Mouse (Mus musculus): ENCODE measurements at regions not wholly inside any gene's neighbourhood (a gene's known extent, or its start where the extent isn't known, plus 50 kb on each side); places are given as distances from the start of the nearest gene placed in this dataset.

- no peak overlapping the region for H3K27ac ChIP-seq
- H3K36me3 ChIP-seq: no peaks in the 10 kb centered on the region
- H3K27me3 ChIP-seq: peaks cover 2% of the 10 kb centered on the region; the same call in 1 of the 2 replicates
- no peak overlapping the region for H3K9ac ChIP-seq
- 31% methylated on average over 8 of the region's 8 CpGs for WGBS
- peak; percentile 44 for ATAC-seq (ENCODE audit: low FRiP score)
- no peak overlapping the region for H3K4me3 ChIP-seq
- H3K4me2 ChIP-seq (replicated peaks): no peak overlapping the region
- H3K4me1 ChIP-seq: 0 out of 2 replicates have a peak, but pooled peaks cover 5% of the 10 kb centered on the region
- H3K9me3 ChIP-seq (replicated peaks): no peaks in the 10 kb centered on the region
These were observed 177.9 kb downstream of the Thbs2 start for GRCm38 (mm10) chr17:14516097-14516496.

- H3K27ac ChIP-seq: no peak overlapping the region
- 0 out of 2 replicates have a peak, but pooled peaks cover 5% of the 10 kb centered on the region for H3K4me1 ChIP-seq
- no peak overlapping the region for H3K4me2 ChIP-seq (replicated peaks)
- ATAC-seq (ENCODE audit: low FRiP score): no peak
- 80% methylated on average over 4 of the region's 4 CpGs for WGBS
- H3K9me3 ChIP-seq (replicated peaks): no peaks in the 10 kb centered on the region
- H3K9ac ChIP-seq: no peak overlapping the region
- H3K36me3 ChIP-seq: no peaks in the 10 kb centered on the region
- H3K4me3 ChIP-seq: no peak overlapping the region
- H3K27me3 ChIP-seq: peaks cover 2% of the 10 kb centered on the region; the same call in 1 of the 2 replicates
These were observed 180.6 kb downstream of the Thbs2 start for GRCm38 (mm10) chr17:14513454-14513853.

GRCm38 (mm10) chr17:14510486-14510885 lies 183.5 kb downstream of the Thbs2 start:
- 66% methylated on average over 6 of the region's 6 CpGs for WGBS
- Histone ChIP-seq H3K9ac (no peak overlapping the region), H3K27ac (no peak overlapping the region), H3K4me2 (replicated peaks) (no peak overlapping the region), H3K9me3 (replicated peaks) (no peaks in the 10 kb centered on the region), H3K36me3 (no peaks in the 10 kb centered on the region), H3K4me3 (no peak overlapping the region), H3K4me1 (no peaks in the 10 kb centered on the region), H3K27me3 (0 out of 2 replicates have a peak, but pooled peaks cover 2% of the 10 kb centered on the region)
- no peak for ATAC-seq (ENCODE audit: low FRiP score)

DNA sequence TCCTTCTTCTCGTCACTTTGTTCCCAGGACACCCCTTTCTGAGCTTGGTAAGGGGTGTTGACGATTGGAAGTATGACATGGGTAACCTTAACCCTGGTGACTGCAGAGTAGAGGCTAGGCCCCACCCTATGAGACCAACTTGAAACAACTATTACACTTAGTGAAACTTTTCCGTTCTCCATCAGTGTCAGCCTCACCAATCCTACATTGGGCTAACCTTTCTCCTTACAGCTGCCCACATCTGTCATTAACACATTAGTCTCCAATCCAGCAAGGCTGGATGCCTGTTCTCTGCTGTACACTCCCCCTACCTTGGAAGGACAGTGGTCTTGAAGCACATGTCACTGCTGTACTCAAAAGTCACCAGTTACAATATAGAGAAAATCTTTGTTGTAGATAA lies 186.9 kb downstream of the Thbs2 start:
- 89% methylated on average over 3 of the region's 3 CpGs for WGBS
- no peaks in the 10 kb centered on the region for H3K27me3 ChIP-seq
- H3K4me1 ChIP-seq: no peaks in the 10 kb centered on the region
- H3K9ac ChIP-seq: no peak overlapping the region
- H3K4me2 ChIP-seq (replicated peaks): no peak overlapping the region
- H3K36me3 ChIP-seq: no peaks in the 10 kb centered on the region
- H3K9me3 ChIP-seq (replicated peaks): no peaks in the 10 kb centered on the region
- no peak overlapping the region for H3K27ac ChIP-seq
- ATAC-seq (ENCODE audit: low FRiP score): no peak
- no peak overlapping the region for H3K4me3 ChIP-seq

GRCm38 (mm10) chr17:14506123-14506522 lies 187.9 kb downstream of the Thbs2 start:
- H3K9me3 ChIP-seq (replicated peaks): no peaks in the 10 kb centered on the region
- no peaks in the 10 kb centered on the region for H3K27me3 ChIP-seq
- no peaks in the 10 kb centered on the region for H3K4me1 ChIP-seq
- no peaks in the 10 kb centered on the region for H3K36me3 ChIP-seq
- ATAC-seq (ENCODE audit: low FRiP score): no peak
- H3K4me3 ChIP-seq: no peak overlapping the region
- no peak overlapping the region for H3K9ac ChIP-seq
- H3K4me2 ChIP-seq (replicated peaks): no peak overlapping the region
- H3K27ac ChIP-seq: no peak overlapping the region

DNA sequence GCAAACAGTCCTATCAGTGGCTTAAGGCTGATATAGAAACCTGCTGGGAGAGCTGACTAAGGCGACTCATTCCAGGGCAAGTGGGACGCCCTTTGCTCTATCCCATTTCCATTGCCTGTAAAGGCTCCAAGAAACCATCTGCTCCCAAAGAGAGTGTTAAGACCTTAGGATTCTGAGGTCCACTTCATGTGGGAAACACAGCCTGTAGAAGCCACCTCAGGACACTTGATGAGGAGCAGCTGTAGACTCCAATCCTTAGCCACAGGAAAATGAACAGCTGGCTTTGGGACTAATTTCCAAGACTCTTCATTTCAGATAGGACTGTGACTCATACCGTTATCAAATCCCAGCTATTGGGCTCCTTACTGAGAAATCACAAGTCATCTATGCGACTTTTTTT lies 188.6 kb downstream of the Thbs2 start:
- Histone ChIP-seq H3K4me3 (no peak overlapping the region), H3K27ac (no peak overlapping the region), H3K36me3 (no peaks in the 10 kb centered on the region), H3K9me3 (replicated peaks) (no peaks in the 10 kb centered on the region), H3K9ac (no peak overlapping the region), H3K27me3 (no peaks in the 10 kb centered on the region), H3K4me1 (no peaks in the 10 kb centered on the region), H3K4me2 (replicated peaks) (no peak overlapping the region)
- no peak for ATAC-seq (ENCODE audit: low FRiP score)
- WGBS: 88% methylated on average over 4 of the region's 4 CpGs

GRCm38 (mm10) chr17:14503670-14504069 lies 190.4 kb downstream of the Thbs2 start:
- Histone ChIP-seq H3K4me2 (replicated peaks) (no peak overlapping the region), H3K4me1 (no peaks in the 10 kb centered on the region), H3K4me3 (no peak overlapping the region), H3K27ac (no peak overlapping the region), H3K9me3 (replicated peaks) (no peaks in the 10 kb centered on the region), H3K9ac (no peak overlapping the region), H3K27me3 (no peaks in the 10 kb centered on the region), H3K36me3 (no peaks in the 10 kb centered on the region)
- 87% methylated on average over 1 of the region's 1 CpGs for WGBS
- ATAC-seq (ENCODE audit: low FRiP score): no peak

DNA sequence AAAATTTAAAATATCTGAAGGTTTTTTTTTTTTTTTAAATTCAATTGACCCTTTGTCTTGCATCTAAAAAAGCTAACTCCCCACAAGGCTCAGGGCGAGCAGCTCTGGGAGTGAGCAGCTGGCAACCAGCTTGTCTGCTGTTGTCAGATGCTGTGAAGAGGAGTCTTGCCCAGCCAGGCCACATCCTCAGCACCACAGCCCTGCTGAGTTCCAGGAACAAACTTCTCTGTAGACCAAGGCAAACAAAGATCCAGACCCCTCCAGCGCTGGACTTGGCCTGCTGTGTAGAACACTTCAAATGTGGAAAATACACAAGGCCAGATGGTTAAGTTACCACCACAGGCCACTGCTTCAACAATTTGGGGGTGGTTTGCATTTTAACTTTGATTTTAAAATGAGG lies 192.7 kb downstream of the Thbs2 start:
- Histone ChIP-seq H3K27me3 (no peaks in the 10 kb centered on the region), H3K4me3 (no peak overlapping the region), H3K4me1 (no peaks in the 10 kb centered on the region), H3K9me3 (replicated peaks) (no peaks in the 10 kb centered on the region), H3K9ac (no peak overlapping the region), H3K27ac (no peak overlapping the region), H3K4me2 (replicated peaks) (no peak overlapping the region), H3K36me3 (no peaks in the 10 kb centered on the region)
- WGBS: 72% methylated on average over 2 of the region's 2 CpGs
- ATAC-seq (ENCODE audit: low FRiP score): no peak

- ATAC-seq (ENCODE audit: low FRiP score): peak; percentile 48; the same call in 1 of the 2 replicates
- Histone ChIP-seq H3K4me1 (0 out of 2 replicates have a peak, but pooled peaks cover 6% of the 10 kb centered on the region), H3K27ac (no peak overlapping the region), H3K9me3 (replicated peaks) (no peaks in the 10 kb centered on the region), H3K4me2 (replicated peaks) (no peak overlapping the region), H3K9ac (no peak overlapping the region), H3K4me3 (no peak overlapping the region), H3K36me3 (no peaks in the 10 kb centered on the region), H3K27me3 (no peaks in the 10 kb centered on the region)
- 72% methylated on average over 15 of the region's 15 CpGs for WGBS
These were observed 196.9 kb downstream of the Thbs2 start for GRCm38 (mm10) chr17:14497086-14497485.

DNA sequence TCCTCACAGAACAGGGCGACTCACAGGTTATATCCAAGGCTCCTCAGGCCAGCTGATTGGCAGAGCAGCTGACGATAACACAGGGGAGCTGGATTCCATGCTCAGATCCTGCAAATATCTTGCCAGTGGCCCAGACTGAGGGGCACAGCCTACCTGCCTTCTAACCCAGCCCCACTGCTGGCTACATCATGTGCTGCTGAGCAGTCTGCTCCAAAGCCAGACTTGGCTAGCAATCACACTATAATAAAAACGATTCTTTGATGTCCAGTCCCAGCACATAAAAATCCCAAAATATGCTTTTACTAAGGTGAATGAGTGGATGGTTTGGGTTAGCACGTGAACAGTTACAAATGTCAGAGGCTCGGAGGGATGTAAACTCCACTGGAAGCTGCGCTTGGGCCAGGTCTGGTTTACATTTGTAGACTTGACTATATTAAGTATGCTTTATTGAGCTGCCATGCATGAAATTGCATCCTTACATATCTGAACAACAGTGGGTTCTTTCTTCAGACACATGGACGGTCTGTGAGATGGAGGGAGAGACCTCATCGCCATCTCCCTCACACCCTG lies 200.2 kb downstream of the Thbs2 start:
- 71% methylated on average over 8 of the region's 8 CpGs for WGBS
- Histone ChIP-seq H3K4me1 (0 out of 2 replicates have a peak, but pooled peaks cover 6% of the 10 kb centered on the region), H3K4me3 (no peak overlapping the region), H3K9me3 (replicated peaks) (no peaks in the 10 kb centered on the region), H3K4me2 (replicated peaks) (no peak overlapping the region), H3K27ac (no peak overlapping the region), H3K9ac (no peak overlapping the region), H3K36me3 (no peaks in the 10 kb centered on the region), H3K27me3 (no peaks in the 10 kb centered on the region)
- no peak for ATAC-seq (ENCODE audit: low FRiP score)

- H3K4me3 ChIP-seq: no peak overlapping the region
- H3K27ac ChIP-seq: no peak overlapping the region
- 86% methylated on average over 10 of the region's 10 CpGs for WGBS
These were observed 201.1 kb downstream of the Thbs2 start for GRCm38 (mm10) chr17:14492936-14493335.

DNA sequence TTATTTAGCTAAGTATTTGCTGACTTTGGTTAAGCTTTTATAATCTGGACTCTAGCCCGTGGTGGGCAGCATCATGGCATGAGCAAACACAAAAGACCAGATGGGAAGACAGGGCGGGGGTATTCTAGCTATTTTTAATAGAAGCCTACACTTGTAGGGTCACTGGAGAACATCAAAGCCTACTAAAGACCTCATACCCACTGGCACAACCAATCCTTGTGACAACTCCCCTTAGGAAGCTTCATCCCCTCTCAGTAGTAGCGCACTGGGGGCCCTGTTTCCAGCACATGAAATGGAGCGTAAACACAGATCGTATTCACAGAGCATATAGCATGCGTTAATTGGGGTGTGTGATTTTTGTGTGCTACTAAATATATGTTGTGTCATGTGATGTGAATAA lies 202.4 kb downstream of the Smoc2 start:
- ATAC-seq (ENCODE audit: low FRiP score): no peak
- no peak overlapping the region for H3K9ac ChIP-seq
- H3K4me1 ChIP-seq: no peaks in the 10 kb centered on the region
- 76% methylated on average over 6 of the region's 6 CpGs for WGBS
- no peaks in the 10 kb centered on the region for H3K36me3 ChIP-seq
- H3K9me3 ChIP-seq (replicated peaks): no peaks in the 10 kb centered on the region
- H3K4me3 ChIP-seq: no peak overlapping the region
- no peak overlapping the region for H3K4me2 ChIP-seq (replicated peaks)
- H3K27ac ChIP-seq: no peak overlapping the region
- H3K27me3 ChIP-seq: no peaks in the 10 kb centered on the region

More at GRCm38 (mm10) chr17:14492936-14493335, 201.1 kb downstream of the Thbs2 start:
- no peak overlapping the region for H3K9ac ChIP-seq
- H3K4me2 ChIP-seq (replicated peaks): no peak overlapping the region
- ATAC-seq (ENCODE audit: low FRiP score): no peak
- H3K9me3 ChIP-seq (replicated peaks): no peaks in the 10 kb centered on the region
- H3K4me1 ChIP-seq: 0 out of 2 replicates have a peak, but pooled peaks cover 6% of the 10 kb centered on the region
- no peaks in the 10 kb centered on the region for H3K36me3 ChIP-seq
- H3K27me3 ChIP-seq: no peaks in the 10 kb centered on the region

DNA sequence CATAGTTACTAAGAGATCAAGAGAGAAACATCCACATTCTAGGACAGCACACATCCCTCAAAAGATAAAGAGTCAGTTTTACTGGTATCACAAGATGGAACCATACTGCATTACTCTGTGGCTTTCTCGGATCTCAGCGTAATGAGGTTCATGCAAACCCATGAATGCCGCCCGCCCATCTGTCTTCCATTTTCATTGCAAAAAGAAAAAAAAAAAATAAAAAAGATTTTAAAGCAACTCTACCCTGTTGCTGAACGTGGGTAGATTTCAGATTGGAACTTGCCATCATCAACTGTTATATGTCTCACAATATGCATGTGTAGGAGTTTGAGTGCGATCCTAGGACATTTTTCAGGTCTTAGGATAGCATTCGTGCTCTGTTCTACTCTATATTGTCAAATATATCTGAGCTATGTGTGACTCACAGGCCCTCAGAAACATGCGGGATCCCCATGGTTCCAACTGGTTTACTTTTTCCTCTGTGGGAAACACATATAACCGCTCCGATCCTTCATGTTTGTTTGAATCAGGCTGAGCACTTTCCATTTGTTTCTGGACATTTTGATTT lies 199.7 kb downstream of the Smoc2 start:
- Histone ChIP-seq H3K9ac (no peak overlapping the region), H3K9me3 (replicated peaks) (no peaks in the 10 kb centered on the region), H3K4me2 (replicated peaks) (no peak overlapping the region), H3K36me3 (no peaks in the 10 kb centered on the region), H3K4me1 (0 out of 2 replicates have a peak, but pooled peaks cover 4% of the 10 kb centered on the region), H3K4me3 (no peak overlapping the region), H3K27me3 (no peaks in the 10 kb centered on the region), H3K27ac (no peak overlapping the region)
- ATAC-seq (ENCODE audit: low FRiP score): no peak
- 91% methylated on average over 10 of the region's 10 CpGs for WGBS

All from hindbrain, embryonic 12.5 days (tissue).